Mouse (Mus musculus) ovary, postnatal 10 days (tissue): ENCODE data around the gene Apbb1ip.

Experiments used
- DNase-seq: peaks from one replicate; pipeline ENCODE4 v3.0.0; 2022; ENCODE audit warnings: low spot score

Gene Apbb1ip

GRCm38 (mm10) chr2:22773549-22774180 is at the start of gene Apbb1ip:
Gene Apbb1ip, plus strand, starts transcription at chr2:22774094.
- DNase-seq = no peak

DNA sequence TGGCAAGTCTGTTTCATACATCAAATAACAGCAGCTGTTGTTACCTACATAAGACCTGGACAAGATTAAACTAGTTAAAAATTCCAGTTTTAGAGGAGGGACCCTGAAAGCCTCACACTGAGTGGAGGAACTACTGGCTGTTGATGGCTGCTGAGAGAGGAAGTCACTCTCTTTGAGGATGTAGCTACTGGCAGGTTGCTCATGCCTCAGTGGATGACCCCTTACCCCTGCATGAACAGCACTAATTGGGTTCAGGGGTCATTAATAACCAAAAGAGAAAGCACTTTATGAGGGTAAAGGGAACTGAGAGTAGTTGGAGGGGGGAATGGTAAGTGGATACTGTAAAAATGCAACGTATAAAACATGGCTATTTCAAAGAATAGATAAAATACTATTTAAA is 46.8 kb upstream of the Apbb1ip start:
- no peak for DNase-seq

DNA sequence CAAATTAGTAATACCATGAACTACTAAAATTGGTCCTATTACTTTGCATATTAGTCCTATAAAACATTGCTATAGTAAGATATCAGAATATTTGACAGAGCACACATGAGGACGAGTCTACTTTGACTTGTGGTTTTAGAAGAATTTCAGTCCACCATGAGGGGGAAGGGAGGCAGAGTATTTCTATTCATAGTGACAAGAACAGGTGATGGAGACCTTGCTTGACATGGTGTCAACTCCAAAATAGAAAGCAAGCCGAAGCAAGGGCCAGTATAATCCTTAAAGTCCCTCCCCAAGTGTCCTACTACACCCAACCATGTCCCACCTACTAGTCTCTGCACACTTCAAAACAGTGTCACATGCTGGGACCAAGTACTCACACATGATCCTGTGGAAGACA is 37.8 kb upstream of the Apbb1ip start:
- no peak for DNase-seq

DNA sequence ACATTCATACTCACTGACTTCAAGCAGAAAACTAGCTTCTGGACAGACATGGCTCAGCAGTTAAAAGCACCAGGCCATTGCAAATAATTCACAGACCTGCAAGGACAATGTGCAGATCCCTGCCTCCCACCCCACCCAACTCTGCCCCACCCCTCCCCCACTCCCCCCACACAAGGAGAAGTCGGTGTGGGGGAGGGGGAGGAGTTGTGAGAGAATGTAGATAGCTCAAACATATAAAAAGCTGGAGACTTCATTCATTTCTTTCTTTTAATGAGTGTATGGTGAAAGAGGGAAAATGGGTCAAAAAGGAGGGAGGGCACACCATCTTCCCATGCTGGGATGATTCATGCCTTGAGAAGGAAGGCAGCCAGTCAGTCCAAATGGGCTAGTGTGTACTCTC is 34.5 kb upstream of the Apbb1ip start:
- DNase-seq = no peak

- DNase-seq = no peak
Observed at GRCm38 (mm10) chr2:22740441-22740840, 33.5 kb upstream of the Apbb1ip start.

GRCm38 (mm10) chr2:22741222-22741621 is 32.7 kb upstream of the Apbb1ip start:
- DNase-seq = no peak

GRCm38 (mm10) chr2:22744121-22744761 is 29.7 kb upstream of the Apbb1ip start:
- DNase-seq = no peak

DNA sequence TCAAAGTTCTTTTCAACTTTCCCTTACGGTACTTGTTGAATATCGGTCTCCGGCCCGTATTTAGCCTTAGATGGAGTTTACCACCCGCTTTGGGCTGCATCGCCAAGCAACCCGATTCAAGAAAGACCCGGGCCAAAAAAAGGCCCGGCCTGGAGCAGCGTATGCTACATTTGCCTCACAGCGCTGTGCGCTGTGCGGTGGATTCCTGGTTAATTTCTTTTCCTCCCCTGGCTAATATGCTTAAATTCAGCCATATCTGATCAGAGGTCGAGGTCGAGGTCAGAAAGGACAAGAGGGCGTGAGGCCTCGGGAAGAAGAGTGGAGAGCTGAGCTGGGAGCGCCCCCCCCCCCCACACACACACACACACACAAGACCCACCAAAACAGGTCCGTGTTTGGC is 29.0 kb upstream of the Apbb1ip start:
- DNase-seq = no peak

DNA sequence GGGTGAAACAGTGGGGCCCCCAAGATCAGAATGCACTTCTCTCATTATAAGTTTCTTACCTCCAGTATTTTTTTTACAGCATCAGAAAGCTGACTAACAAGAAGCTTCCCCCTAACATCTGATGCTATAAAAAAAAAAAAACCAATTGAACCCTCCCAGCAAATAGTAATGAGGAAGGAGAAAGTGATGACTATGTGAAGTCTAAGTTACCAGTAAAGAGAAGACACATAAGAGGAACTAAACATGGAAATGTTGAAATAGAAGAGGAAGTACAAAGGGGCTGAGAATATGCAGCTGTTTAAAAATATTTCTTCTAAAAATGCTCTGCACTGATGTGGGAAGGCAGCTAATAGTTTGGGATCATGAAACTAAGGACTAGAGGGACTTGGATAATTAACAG is 27.1 kb upstream of the Apbb1ip start:
- no peak for DNase-seq

DNA sequence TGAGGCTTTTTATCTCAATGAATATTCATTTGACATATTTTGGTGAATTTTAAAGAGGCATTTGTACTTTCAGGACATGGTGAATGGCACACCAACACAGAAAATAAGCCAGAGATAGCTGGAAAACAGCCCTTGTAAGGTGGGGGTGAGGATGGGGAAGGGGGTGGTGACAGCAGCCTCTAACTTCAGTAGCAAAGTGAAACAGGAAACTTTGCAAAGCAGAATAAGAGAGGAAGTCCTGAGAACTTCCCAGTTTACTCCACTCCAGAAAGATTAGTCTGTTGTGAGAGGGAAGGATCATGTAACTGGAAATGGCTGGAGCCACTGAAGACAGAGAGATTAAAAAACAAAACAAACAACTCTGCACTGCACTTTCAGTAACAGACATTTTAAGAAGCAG is 26.0 kb upstream of the Apbb1ip start:
- DNase-seq = no peak

- no peak for DNase-seq
Observed at GRCm38 (mm10) chr2:22749761-22750160, 24.1 kb upstream of the Apbb1ip start.

DNA sequence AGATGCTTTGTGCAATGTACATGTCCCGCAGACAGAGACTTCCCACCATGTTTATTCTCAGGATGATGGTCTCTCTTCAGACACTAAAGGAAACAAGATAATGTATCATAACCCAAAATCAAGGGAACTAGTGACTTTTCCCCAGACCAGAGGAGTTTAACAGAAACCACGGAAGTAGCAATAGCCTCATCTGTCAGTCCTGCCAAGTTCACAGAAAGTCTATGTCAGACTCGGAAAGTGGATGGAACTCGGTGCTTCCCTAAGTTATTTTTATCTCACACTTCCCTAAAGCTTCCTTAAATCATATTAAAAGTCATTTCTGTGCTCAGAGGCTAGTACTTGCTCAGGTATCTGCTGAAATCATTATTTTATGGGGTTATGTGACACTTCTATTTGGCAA is 21.4 kb upstream of the Apbb1ip start:
- no peak for DNase-seq

DNA sequence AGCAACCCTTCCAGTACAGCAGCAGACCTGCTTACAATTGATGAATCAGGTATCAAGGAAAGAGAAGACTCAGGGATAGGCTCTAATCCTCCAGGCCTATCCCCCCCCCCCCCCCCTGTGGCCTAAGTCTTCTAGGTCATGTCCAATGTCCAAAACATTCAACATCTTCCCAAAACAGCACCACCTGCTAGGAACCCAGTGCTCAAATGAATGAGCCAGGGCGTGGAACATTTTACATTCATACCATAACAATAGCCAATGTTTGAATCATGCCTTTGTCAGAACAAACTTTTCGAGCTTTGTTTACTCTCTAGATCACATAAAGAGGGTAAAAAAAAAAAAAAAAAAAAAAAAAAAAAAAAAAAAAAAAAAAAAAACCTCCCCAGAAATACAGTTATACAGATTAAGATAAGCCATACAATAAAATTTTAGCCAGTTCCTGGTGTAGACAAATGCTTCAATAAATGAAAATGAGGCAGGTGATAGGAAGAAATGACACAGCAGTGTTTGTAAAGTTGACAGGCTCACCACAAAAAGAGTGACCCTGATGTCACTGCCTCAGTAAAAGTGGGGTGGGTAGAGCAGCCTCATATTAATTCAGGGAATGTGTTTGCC is 20.3 kb upstream of the Apbb1ip start:
- DNase-seq = no peak

DNA sequence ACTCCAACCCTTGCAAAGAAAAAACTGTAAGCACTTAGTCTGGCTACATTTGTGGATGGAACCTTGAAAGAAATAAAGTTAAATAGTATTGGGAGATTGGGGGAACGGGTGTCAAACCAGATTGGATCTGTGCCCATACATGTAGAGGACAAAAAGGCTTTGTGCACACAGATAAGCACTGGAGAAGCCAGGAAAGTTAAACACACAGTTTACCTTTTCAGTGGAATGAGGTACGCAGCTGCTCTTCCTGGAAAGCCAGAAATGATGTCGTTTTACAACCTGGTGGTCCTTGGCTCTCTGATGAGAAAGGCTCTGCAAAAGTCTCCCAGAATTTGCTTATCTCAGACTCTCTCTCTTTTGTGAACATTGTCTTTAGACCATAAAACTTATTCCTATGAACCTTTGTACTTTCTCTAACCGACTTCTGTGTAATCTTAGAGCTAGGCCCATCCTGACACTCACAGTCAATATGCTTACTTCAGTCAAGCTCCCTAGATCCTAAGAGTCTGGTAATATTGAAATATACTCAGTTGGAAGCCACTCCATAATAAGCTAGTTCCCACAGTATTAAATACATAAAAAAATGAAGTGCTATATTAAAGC is 19.6 kb upstream of the Apbb1ip start:
- no peak for DNase-seq

DNA sequence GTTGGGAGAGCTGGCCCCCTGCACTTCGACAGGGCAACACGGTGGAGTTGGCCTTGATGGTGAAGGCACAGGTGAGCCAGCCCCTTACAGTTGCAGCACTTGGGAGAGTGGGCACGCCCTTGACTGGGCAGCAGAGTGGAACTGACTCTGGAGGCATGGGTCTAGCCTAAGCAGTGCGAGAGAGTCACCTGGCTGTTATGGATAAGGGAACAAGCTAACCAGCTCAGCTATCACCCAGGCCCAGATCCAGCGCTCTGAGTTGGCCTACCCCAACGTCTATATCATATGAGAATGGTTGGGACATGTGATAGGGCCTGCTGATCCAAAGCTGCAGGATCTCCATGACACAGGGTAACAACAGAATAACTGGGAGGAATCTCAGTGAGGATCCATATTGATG is 18.3 kb upstream of the Apbb1ip start:
- no peak for DNase-seq

DNA sequence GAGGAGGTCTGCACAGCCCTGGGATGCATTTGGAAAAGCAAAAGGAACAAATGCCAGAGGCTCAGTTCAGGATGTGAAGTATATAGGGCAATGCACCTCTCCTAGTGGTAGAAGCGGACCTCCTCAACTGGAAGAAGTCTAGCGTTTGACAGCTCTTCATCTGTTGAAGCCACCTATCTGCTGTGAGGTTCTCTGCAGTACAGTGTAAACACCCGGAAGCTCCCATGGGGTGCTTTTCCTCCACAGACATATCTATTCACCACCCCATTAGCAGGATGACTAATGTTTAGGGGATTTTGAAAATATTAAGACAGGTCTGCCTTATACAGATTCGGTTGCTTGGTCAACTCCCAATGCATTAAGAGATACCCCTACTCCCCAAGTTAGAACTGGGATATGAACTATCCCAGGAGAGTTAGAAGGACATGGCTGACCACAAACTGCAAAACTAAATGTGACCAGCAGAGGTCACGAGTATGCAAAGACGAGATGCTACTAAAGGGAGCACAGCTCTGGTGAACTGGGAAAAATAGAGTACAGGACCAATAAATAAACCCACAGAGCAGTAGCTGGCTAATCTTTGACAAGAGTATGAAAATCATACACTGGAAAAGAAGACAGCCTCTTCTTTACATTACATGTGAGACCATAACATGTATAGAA is 15.5 kb upstream of the Apbb1ip start:
- DNase-seq = no peak

DNA sequence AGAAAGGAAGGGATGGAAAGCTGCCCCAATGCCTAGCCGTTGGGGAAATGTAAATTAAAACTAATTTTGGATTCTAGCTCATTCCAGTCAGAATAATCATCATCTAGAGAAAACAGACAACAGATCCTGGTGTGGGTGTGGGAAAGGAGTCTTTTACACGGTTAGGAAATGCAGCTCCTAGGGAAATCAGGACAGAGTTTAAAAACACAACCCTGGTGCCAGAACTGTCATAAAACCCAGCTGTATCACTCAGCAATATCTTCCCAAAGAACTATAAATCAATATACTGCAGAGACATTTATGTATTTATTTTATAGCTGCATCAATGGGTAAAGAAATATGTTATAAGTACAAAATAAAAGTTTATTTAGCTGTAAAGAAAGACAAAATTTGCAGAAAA is 13.4 kb upstream of the Apbb1ip start:
- DNase-seq = no peak

- DNase-seq = no peak
Observed at GRCm38 (mm10) chr2:22761103-22761521, 12.8 kb upstream of the Apbb1ip start.

DNA sequence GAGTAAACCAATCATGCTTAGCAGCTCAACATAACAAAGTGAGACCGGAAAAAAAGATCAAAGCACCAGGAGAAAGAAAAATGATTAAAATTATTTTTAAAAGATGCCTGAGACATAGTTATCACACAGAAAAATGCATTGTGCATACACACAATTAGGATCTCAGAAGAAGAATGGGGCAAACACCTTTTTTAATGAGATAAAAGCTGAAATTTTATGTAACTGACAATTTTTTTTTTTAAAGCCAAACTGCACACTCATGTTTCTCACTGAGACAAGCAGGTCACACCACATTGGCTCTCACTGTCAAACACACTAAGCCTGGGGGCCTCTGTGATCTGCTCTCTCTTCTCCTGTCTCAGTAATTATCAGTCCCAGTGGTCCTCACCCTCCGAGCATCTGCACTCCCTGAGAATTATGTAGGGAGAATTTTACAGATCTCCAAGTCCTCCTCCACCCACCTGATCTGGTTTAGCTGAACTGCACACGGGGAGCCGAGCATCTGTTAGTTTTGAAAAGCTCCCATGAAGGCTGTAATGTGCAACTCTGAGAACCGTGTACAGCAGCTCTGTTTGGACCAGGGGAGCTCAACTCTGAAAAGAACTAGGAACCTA is 9.0 kb upstream of the Apbb1ip start:
- DNase-seq = no peak

- DNase-seq = no peak
Observed at GRCm38 (mm10) chr2:22771311-22771710, 2.6 kb upstream of the Apbb1ip start.

DNA sequence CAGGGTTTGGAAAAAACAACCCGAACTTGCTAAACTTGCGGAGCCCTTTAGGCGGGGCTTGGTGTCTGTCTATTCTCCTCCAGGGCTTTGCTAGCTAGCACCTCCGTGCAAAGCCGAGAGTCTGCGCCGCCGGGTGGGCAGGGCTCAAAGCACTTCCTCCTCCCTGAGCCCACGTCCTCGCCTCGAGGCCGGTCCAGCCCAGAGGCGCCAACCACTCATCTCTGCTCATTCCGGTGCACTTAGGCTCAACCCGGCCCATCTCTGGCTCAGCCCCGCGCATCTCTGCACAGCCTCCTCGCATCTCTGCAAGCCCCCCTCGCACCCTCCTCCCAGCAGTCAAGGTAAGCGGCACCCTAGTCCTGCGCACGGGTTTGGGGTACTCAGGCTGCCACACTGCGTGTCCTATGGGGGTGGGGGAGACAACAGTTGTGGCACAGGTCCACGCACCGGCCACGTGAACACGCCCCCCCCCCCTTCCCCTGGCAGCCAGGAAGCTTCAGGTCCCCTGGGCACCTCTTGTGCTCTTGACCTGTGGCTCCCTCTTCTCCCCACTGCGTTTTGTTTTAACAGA is 372 bp downstream of the Apbb1ip start:
- DNase-seq = peak; percentile 36

DNA sequence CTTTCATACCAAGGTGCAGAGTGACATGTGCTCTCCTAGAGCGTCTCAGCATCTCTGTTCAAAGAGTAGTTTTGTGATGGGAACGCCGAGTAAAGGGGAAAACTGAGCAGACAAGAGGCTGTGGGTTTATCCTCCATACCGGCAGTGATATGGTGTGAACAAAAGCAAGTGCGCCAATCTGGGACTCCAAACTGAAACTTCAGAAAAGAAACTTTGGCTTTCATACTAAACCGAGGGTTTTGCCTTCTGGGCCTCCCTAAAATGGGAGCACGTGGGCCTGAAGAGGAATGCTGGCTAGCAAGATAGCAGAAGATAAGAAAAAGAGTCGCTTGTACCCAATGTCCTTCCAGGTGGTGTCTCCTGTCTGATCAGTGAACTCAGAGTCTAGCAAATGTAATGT is 1.3 kb downstream of the Apbb1ip start:
- no peak for DNase-seq
